Mouse (Mus musculus) gastrocnemius, postnatal 25 days (tissue): ENCODE results near the gene Morn5. TPM values are rescaled to one million over a fixed set of nuclear protein-coding genes. Genes with fewer than 3 reads are reported as not detected.

Experiments used
- DNase-seq: peaks from one replicate; pipeline ENCODE4 v3.0.0; 2022
- total RNA-seq, 2 experiments: library from RNA; stranded (reverse); gene quantifications; 1 replicate in 1 of 2; 2 replicates in 1 of 2; pipeline ENCODE4 v1.2.3; 2021

Gene Morn5
- total RNA-seq, 2 experiments from 2014 or later, result not detected

- DNase-seq, result no peak
Measured at GRCm38 (mm10) chr2:36104436-36104955, 55.2 kb downstream of the Morn5 start.

DNA sequence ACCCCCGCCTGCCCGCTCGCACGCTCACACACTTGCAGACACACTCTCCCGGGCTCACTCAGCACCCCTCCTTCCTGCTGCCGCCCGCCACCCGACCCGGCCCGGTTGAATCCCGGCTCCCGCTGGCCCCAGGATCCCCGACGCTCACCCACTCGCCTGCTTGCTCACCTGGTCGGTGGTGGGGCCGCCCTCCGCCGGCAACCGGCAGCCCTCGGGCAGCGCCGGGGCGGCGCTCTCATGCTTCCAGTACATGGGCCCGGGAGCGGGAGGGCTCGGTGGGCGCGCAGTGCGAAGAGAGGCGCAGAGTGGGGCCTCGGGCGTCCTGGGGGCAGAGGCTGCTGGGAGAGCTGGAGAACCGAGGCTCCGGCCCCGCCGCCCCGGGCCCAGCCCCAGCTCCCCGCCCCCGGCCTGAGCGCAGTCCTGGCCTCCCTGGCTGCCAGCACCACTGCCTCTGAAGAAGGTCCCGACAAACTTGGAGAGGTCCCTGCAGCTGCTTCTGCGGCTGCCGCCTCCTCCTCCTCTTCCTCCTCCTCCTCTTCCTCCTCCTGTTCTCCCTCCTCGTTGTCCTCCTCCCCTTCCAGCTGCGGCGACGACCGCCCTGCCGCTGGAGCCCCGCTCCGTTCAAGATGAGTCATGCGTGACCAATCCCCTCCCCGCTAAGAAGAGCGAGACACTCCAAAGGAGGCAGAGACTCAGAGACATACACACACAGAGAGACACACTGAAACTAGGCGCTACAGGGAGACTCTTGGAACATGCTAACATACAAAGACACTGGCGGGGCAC lies 55.9 kb downstream of the Morn5 start, which contains the start of gene Lhx6:
Gene Lhx6, minus strand, starts transcription at position 453 of the 786 bp plus-strand sequence.
- peak; percentile 22 for DNase-seq

GRCm38 (mm10) chr2:36108615-36109014 lies 59.4 kb downstream of the Morn5 start:
- no peak for DNase-seq

GRCm38 (mm10) chr2:36112632-36113031 lies 63.4 kb downstream of the Morn5 start:
- no peak for DNase-seq

DNA sequence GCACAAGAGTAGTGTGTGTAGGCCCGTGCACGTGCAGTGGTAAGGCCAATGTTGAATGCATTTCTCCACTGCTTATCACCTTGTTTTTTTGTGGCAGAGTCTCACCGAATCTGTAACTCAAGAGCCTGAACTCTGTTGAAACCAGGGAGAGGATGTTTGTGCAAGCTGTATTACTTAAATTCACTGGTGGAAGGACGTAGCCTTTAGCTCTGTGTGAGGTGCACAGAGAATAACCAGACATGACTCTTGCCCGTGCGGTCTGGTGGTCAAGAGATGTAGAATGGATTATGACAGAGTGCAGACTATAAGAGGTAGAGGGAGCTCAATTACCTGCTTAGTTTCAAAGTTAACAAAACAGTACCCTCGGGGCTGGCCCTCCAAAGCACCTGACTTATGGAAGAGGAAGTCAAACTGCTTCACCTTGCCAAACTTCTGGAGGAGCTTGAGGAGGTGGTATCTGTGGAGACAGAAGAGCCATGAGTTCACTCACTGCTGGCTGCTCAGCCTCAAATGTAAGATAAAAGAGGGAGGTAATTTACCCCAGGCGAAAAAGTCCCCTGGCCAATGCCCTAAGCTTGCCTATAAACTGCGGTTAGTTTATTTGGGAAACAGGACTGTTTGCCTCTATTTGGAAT lies 77.7 kb downstream of the Morn5 start:
- DNase-seq, result no peak

GRCm38 (mm10) chr2:36127973-36128372 lies 78.7 kb downstream of the Morn5 start:
- no peak for DNase-seq

GRCm38 (mm10) chr2:36129051-36129450 lies 79.8 kb downstream of the Morn5 start:
- DNase-seq, result no peak

Other genes starting within 250 kb of the Morn5 start
- gene Ttll11, start 69.5 kb upstream of the Morn5 start, total RNA-seq, result 1 to 10 TPM; 1.9 to 2.7 TPM
- gene Ndufa8, start 52 bp upstream of the Morn5 start, total RNA-seq, result 100 to 1,000 TPM; 390 to 396 TPM
- gene Lhx6, start 56.0 kb downstream of the Morn5 start, total RNA-seq, result 1 to 10 TPM; 3.7 to 4.0 TPM
- gene Mrrf, start 86.9 kb downstream of the Morn5 start, total RNA-seq, result 10 to 100 TPM; 13.7 to 14.8 TPM
- gene Rbm18, start 87.3 kb downstream of the Morn5 start, total RNA-seq, result 10 to 100 TPM; 27.2 to 29.2 TPM
- 1 to 10 TPM; 4.2 to 5.5 TPM for gene Ptgs1, start 181.0 kb downstream of the Morn5 start, total RNA-seq